Mouse (Mus musculus): ENCODE data around the gene Gm5089. TPM values are rescaled to one million over a fixed set of nuclear protein-coding genes. Genes with fewer than 3 reads are reported as not detected.

Gm5089 gene
- 0.82 and 1.3 TPM in 2 replicates for polyA plus RNA-seq (2016; fragmentation: Nextera tagmentation; extraction: Ambion mirVana)

DNA sequence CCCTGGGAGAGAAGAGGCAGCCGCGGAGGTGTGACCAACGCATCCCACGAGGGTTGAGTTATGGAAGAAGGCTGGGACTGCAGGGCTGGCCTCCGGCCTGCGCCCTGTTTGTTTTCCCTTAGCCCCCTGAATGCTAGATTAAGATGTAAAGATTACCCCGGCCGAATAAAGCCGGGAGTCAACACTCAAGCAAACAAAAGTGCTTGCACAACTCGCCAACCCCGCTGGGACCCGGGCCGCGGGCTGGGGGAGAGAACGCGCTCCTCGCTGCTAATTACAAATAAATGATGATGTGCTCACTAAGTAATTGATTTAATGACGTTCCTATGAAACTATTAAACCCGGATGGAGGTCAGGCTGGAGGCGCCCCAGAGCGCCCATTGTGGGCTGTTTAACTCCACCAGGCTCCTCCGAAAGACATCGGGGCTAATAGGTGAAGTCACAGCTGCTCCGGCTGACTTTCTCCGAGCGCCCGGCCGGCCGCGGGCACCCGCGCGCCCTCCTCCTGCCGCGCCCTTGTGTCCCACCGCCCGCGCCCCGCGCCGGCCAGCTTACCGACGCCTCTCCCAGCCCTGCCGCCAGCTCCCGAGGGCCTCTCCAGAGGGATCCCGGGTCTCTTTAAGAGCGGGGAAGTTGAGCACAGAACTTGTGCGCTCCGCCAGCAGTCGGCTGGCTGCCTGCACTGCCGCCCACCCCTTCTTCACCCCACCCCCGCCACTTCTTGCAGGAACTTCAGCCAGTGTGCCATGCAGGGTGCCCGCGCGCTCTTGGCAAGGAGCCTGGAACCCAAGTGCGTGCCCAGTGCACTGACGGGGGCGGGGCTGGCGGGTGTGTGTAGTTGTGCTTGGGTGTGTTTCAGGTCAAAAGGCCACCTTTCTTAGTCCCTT lies at the start of gene Gm5089:
Gene Gm5089 (minus strand): TSS at position 620 of the 887 bp plus-strand sequence.
- peak within 1 kb of the TSS; percentile 93 for H3K27ac ChIP-seq (replicated peaks)
- peaks cover 68% of the 10 kb centered on the region for H3K4me1 ChIP-seq
- H3K36me3 ChIP-seq = no peaks in the 10 kb centered on the region
- H3K27me3 ChIP-seq (ENCODE audit: low read depth, poor library complexity, severe bottlenecking) = peaks cover 99% of the 10 kb centered on the region
- peak within 1 kb of the TSS; percentile 64 for H3K4me3 ChIP-seq
- H3K9me3 ChIP-seq (replicated peaks) = no peaks in the 10 kb centered on the region
- under 1% methylated on average over 59 of the region's 59 CpGs for WGBS
- peak; percentile 77 for DNase-seq (ENCODE audit: low spot score)

DNA sequence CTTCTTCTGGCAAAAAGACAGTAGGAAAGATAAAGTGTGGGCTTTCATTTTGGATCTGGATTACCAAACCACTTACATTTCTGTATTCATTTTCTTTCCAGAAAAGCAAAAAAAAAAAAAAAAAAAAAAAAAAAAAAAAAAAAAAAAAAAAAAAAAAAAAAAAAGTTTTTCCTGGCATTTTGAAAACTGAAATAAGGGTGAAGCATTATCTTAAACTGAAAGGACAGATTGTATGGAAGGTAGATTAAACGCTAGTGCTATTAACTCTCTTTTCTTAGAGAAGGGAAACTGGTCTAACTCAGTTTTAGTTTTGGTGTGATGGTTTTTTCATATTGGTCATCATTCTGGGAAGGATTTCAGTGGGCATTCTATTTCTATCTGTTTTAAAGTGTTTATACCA lies 41.1 kb upstream of the Gm5089 start:
- Histone ChIP-seq H3K27me3 (ENCODE audit: low read depth, poor library complexity, severe bottlenecking) (peaks cover 72% of the 10 kb centered on the region), H3K27ac (replicated peaks) (no peak overlapping the region), H3K4me1 (peaks cover 22% of the 10 kb centered on the region), H3K36me3 (no peaks in the 10 kb centered on the region), H3K9me3 (replicated peaks) (peaks cover 10% of the 10 kb centered on the region; the same call in 1 of the 2 replicates), H3K4me3 (no peak overlapping the region)
- DNase-seq (ENCODE audit: low spot score) = no peak
- WGBS = 62% methylated on average over 1 of the region's 1 CpGs

GRCm38 (mm10) chr14:122491521-122491920 lies 40.6 kb upstream of the Gm5089 start:
- 62% methylated on average over 6 of the region's 6 CpGs for WGBS
- no peak for DNase-seq (ENCODE audit: low spot score)
- H3K27me3 ChIP-seq (ENCODE audit: low read depth, poor library complexity, severe bottlenecking) = peaks cover 75% of the 10 kb centered on the region

GRCm38 (mm10) chr14:122490441-122491328 lies 39.8 kb upstream of the Gm5089 start, which contains the start of gene Gm10837:
Gene Gm10837 (plus strand): TSS chr14:122490586.
- WGBS = 2% methylated on average over 51 of the region's 51 CpGs
- H3K27ac ChIP-seq (replicated peaks) = peak within 1 kb of the TSS; percentile 71
- peaks cover 10% of the 10 kb centered on the region; the same call in 1 of the 2 replicates for H3K9me3 ChIP-seq (replicated peaks)
- peak; percentile 68 for DNase-seq (ENCODE audit: low spot score)
- peak within 1 kb of the TSS; percentile 46 for H3K4me3 ChIP-seq
- peaks cover 83% of the 10 kb centered on the region for H3K27me3 ChIP-seq (ENCODE audit: low read depth, poor library complexity, severe bottlenecking)
- no peaks in the 10 kb centered on the region for H3K36me3 ChIP-seq
- H3K4me1 ChIP-seq = peaks cover 26% of the 10 kb centered on the region

More at GRCm38 (mm10) chr14:122491521-122491920, 40.6 kb upstream of the Gm5089 start:
- Histone ChIP-seq H3K27ac (replicated peaks) (no peak overlapping the region), H3K4me3 (no peak overlapping the region), H3K9me3 (replicated peaks) (peaks cover 10% of the 10 kb centered on the region; the same call in 1 of the 2 replicates), H3K36me3 (no peaks in the 10 kb centered on the region), H3K4me1 (peaks cover 22% of the 10 kb centered on the region)

DNA sequence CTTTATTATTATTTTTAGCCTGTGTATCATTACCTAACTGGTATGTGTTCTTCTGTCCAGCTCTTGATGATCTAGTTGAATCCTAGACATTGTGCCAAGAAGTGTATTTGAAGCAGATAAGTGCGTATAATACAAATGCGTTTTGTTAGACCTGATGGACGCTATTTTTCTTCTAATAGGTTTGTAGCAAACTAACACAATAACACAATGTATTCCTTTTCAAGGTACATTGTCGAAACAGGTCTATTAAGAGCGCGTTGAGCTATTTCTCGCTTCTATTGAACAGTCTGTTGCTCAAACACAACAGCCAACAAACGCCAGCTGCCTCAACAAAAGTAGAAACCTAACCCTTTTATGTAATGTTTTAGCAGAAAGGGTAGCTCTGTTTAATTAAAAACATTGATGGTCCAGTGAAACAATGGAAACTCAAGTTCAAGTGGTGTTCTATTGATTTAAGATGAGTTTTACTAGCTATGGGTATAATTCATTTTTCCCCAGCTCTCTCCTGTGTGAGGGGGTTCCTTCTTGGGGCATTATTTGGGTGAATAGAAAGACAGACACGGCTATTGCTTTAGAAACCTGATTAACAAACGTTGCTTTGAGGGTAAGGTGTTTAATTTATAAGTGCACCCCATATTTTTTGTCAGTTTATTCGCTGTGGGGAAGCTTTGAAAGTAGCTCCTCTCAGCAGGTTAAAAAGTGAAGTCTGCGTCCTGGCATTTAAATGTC lies 38.9 kb upstream of the Gm5089 start:
- WGBS = under 1% methylated on average over 12 of the region's 12 CpGs
- peak overlapping the region; percentile 71; the same call in 1 of the 2 replicates for H3K27ac ChIP-seq (replicated peaks)
- H3K4me1 ChIP-seq = peaks cover 34% of the 10 kb centered on the region
- DNase-seq (ENCODE audit: low spot score) = no peak
- H3K36me3 ChIP-seq = no peaks in the 10 kb centered on the region
- H3K9me3 ChIP-seq (replicated peaks) = peaks cover 10% of the 10 kb centered on the region; the same call in 1 of the 2 replicates
- peak overlapping the region; percentile 46 for H3K4me3 ChIP-seq
- H3K27me3 ChIP-seq (ENCODE audit: low read depth, poor library complexity, severe bottlenecking) = peaks cover 92% of the 10 kb centered on the region

GRCm38 (mm10) chr14:122489041-122489440 lies 38.1 kb upstream of the Gm5089 start:
- Histone ChIP-seq H3K36me3 (no peaks in the 10 kb centered on the region), H3K9me3 (replicated peaks) (peaks cover 5% of the 10 kb centered on the region; the same call in 1 of the 2 replicates), H3K4me1 (peaks cover 42% of the 10 kb centered on the region), H3K4me3 (peak overlapping the region; percentile 29), H3K27ac (replicated peaks) (no peak overlapping the region), H3K27me3 (ENCODE audit: low read depth, poor library complexity, severe bottlenecking) (peaks cover 100% of the 10 kb centered on the region)
- under 1% methylated on average over 5 of the region's 5 CpGs for WGBS
- no peak for DNase-seq (ENCODE audit: low spot score)

DNA sequence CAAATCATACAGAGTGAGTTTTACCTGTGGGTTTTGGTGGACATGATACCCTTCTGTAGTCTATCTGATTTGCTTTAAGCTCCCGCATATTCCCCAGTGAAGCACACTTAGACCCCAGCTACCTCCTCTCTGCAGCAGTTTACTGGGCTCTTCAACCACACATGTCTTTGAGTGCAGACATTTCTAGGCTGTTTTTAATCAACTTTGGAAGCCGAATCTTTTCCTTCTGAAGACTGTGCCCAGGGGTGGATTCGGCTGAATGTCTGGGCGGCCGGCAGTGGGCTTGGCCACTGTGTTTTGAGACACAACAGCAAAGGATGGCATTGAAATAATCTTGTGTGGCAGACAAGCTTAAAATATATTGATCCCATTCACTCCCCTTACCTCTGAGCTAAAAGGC lies 36.5 kb upstream of the Gm5089 start:
- DNase-seq (ENCODE audit: low spot score) = peak; percentile 56
- H3K36me3 ChIP-seq = no peaks in the 10 kb centered on the region
- 2% methylated on average over 5 of the region's 5 CpGs for WGBS
- H3K9me3 ChIP-seq (replicated peaks) = no peaks in the 10 kb centered on the region
- H3K4me3 ChIP-seq = no peak overlapping the region
- H3K27ac ChIP-seq (replicated peaks) = no peak overlapping the region
- peaks cover 59% of the 10 kb centered on the region for H3K4me1 ChIP-seq
- H3K27me3 ChIP-seq (ENCODE audit: low read depth, poor library complexity, severe bottlenecking) = peaks cover 100% of the 10 kb centered on the region

DNA sequence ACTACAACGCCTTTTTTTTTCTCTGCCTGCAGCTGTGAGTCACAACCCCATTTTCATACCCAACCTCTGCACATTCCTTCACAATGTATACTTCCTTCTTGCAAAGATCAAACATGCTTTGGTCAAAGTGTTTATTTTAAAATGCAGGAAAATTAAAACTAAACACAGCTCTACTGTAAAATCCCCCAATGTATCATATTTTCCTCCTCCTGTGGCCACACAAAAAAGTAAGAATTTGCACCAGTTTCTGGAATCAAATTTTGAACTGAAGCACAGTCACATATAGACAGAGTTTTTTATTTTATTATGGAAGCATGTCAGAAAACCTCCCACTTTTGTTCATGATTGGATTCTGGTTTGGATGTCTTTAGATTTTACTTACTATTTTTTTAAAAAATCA lies 35.7 kb upstream of the Gm5089 start:
- H3K36me3 ChIP-seq = no peaks in the 10 kb centered on the region
- DNase-seq (ENCODE audit: low spot score) = no peak
- no peak overlapping the region for H3K4me3 ChIP-seq
- peaks cover 66% of the 10 kb centered on the region for H3K4me1 ChIP-seq
- no peak overlapping the region for H3K27ac ChIP-seq (replicated peaks)
- no peaks in the 10 kb centered on the region for H3K9me3 ChIP-seq (replicated peaks)
- peaks cover 100% of the 10 kb centered on the region for H3K27me3 ChIP-seq (ENCODE audit: low read depth, poor library complexity, severe bottlenecking)
- WGBS = 9% methylated on average over 1 of the region's 1 CpGs

GRCm38 (mm10) chr14:122485635-122486181 lies 34.8 kb upstream of the Gm5089 start:
- Histone ChIP-seq H3K36me3 (no peaks in the 10 kb centered on the region), H3K27me3 (ENCODE audit: low read depth, poor library complexity, severe bottlenecking) (peaks cover 100% of the 10 kb centered on the region), H3K4me1 (peaks cover 71% of the 10 kb centered on the region), H3K9me3 (replicated peaks) (no peaks in the 10 kb centered on the region), H3K4me3 (peak overlapping the region; percentile 44), H3K27ac (replicated peaks) (peak overlapping the region; percentile 43; the same call in 1 of the 2 replicates)
- WGBS = 2% methylated on average over 12 of the region's 12 CpGs
- peak; percentile 36 for DNase-seq (ENCODE audit: low spot score)

GRCm38 (mm10) chr14:122484844-122485551 lies 34.1 kb upstream of the Gm5089 start:
- peak overlapping the region; percentile 43 for H3K27ac ChIP-seq (replicated peaks)
- peaks cover 70% of the 10 kb centered on the region for H3K4me1 ChIP-seq
- no peaks in the 10 kb centered on the region for H3K36me3 ChIP-seq
- 1% methylated on average over 24 of the region's 24 CpGs for WGBS
- peak; percentile 73 for DNase-seq (ENCODE audit: low spot score)
- H3K9me3 ChIP-seq (replicated peaks) = no peaks in the 10 kb centered on the region
- H3K4me3 ChIP-seq = peak overlapping the region; percentile 44
- peaks cover 100% of the 10 kb centered on the region for H3K27me3 ChIP-seq (ENCODE audit: low read depth, poor library complexity, severe bottlenecking)

DNA sequence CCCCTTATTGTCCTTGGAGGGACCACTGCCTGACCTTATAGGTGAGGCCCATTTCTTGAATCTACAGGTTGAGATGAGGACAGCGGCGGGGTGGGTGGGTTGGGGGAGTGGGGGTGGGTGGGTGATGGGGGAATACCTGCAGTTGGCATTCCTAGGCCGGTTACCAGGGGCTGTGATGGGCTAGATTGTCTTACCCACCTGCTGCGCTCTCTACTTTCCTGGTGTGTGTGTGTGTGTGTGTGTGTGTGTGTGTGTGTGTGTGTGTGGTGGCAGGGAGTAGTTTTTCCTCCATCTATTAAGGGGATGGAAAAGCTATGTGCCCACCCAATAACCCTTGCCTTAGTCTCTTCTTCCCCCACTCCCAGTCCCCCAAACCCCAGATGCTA lies 33.5 kb upstream of the Gm5089 start:
- no peak for DNase-seq (ENCODE audit: low spot score)
- WGBS = 7% methylated on average over 4 of the region's 4 CpGs
- Histone ChIP-seq H3K27ac (replicated peaks) (peak overlapping the region; percentile 43), H3K36me3 (no peaks in the 10 kb centered on the region), H3K27me3 (ENCODE audit: low read depth, poor library complexity, severe bottlenecking) (peaks cover 100% of the 10 kb centered on the region), H3K4me1 (peaks cover 66% of the 10 kb centered on the region), H3K9me3 (replicated peaks) (no peaks in the 10 kb centered on the region), H3K4me3 (peak overlapping the region; percentile 44)

Data from midbrain, embryonic 10.5 days (tissue).